Mouse (Mus musculus) midbrain, embryonic 11.5 days (tissue): ENCODE measurements around the gene Wnk4. TPM values are rescaled to one million over a fixed set of nuclear protein-coding genes. Genes with fewer than 3 reads are reported as not detected.

ENCODE experiments used
- polyA plus RNA-seq: library from polyadenylated mRNA; unstranded; fragments of >200 nt; fragmentation: Nextera tagmentation; extraction: Ambion mirVana; gene quantifications from 2 replicates; pipeline ENCODE4 v1.2.1, GENCODE M21; 2014

Gene Wnk4
- polyA plus RNA-seq, 1 experiment from 2014 or later, result 4.8 TPM

Other genes with a start within 250 kb of the Wnk4 start
- gene Naglu, start 190.6 kb upstream of the Wnk4 start, polyA plus RNA-seq, result 6.0 and 6.9 TPM in 2 replicates
- 0.10 TPM in 1 of 2 replicates, not detected in the other for gene Hsd17b1, start 182.2 kb upstream of the Wnk4 start, polyA plus RNA-seq
- gene Coasy, start 178.0 kb upstream of the Wnk4 start, polyA plus RNA-seq, result 53.2 and 53.3 TPM in 2 replicates
- 38.0 and 47.0 TPM in 2 replicates for gene Mlx, start 173.3 kb upstream of the Wnk4 start, polyA plus RNA-seq
- 57.0 and 64.8 TPM in 2 replicates for gene Psmc3ip, start 165.1 kb upstream of the Wnk4 start, polyA plus RNA-seq
- 11.0 and 11.4 TPM in 2 replicates for gene Retreg3, start 140.7 kb upstream of the Wnk4 start, polyA plus RNA-seq
- 96.3 and 108 TPM in 2 replicates for gene Tubg1, start 140.6 kb upstream of the Wnk4 start, polyA plus RNA-seq
- 3.4 and 5.1 TPM in 2 replicates for gene Tubg2, start 104.7 kb upstream of the Wnk4 start, polyA plus RNA-seq
- 0.30 and 0.32 TPM in 2 replicates for gene Cntnap1, start 90.0 kb upstream of the Wnk4 start, polyA plus RNA-seq
- 5.8 and 7.2 TPM in 2 replicates for gene Plekhh3, start 89.2 kb upstream of the Wnk4 start, polyA plus RNA-seq
- gene Ccr10, start 85.1 kb upstream of the Wnk4 start, polyA plus RNA-seq, result not detected in 2 replicates
- 10.4 and 10.6 TPM in 2 replicates for gene Ezh1, start 34.1 kb upstream of the Wnk4 start, polyA plus RNA-seq
- gene Ramp2, start 14.5 kb upstream of the Wnk4 start, polyA plus RNA-seq, result 65.6 and 73.4 TPM in 2 replicates
- 122 and 130 TPM in 2 replicates for gene Vps25, start 6.9 kb upstream of the Wnk4 start, polyA plus RNA-seq
- gene Cntd1, start 18.4 kb downstream of the Wnk4 start, polyA plus RNA-seq, result 1.4 and 1.7 TPM in 2 replicates
- 213 and 220 TPM in 2 replicates for gene Coa3, start 18.5 kb downstream of the Wnk4 start, polyA plus RNA-seq
- 163 and 179 TPM in 2 replicates for gene Becn1, start 41.7 kb downstream of the Wnk4 start, polyA plus RNA-seq
- gene Psme3, start 55.6 kb downstream of the Wnk4 start, polyA plus RNA-seq, result 146 and 154 TPM in 2 replicates
- 1.3 and 1.4 TPM in 2 replicates for gene Aoc2, start 64.5 kb downstream of the Wnk4 start, polyA plus RNA-seq
- not detected in 2 replicates for gene Aoc3, start 70.0 kb downstream of the Wnk4 start, polyA plus RNA-seq
- not detected in 2 replicates for gene G6pc, start 107.0 kb downstream of the Wnk4 start, polyA plus RNA-seq
- 83.0 and 91.1 TPM in 2 replicates for gene Aarsd1, start 157.0 kb downstream of the Wnk4 start, polyA plus RNA-seq
- gene Gm27029, start 164.2 kb downstream of the Wnk4 start, polyA plus RNA-seq, result 7.6 and 9.9 TPM in 2 replicates
- gene Rundc1, start 164.5 kb downstream of the Wnk4 start, polyA plus RNA-seq, result 12.6 and 15.0 TPM in 2 replicates
- gene Ptges3l, start 164.8 kb downstream of the Wnk4 start, polyA plus RNA-seq, result 1.7 and 2.4 TPM in 2 replicates
- gene Rpl27, start 181.7 kb downstream of the Wnk4 start, polyA plus RNA-seq, result 385 and 399 TPM in 2 replicates
- gene Ifi35, start 187.8 kb downstream of the Wnk4 start, polyA plus RNA-seq, result 2.7 and 4.1 TPM in 2 replicates
- 35.5 and 37.5 TPM in 2 replicates for gene Rnd2, start 204.4 kb downstream of the Wnk4 start, polyA plus RNA-seq
- gene Vat1, start 205.7 kb downstream of the Wnk4 start, polyA plus RNA-seq, result 43.5 and 47.6 TPM in 2 replicates